Mouse (Mus musculus) retina, postnatal 7 days (tissue): ENCODE results near the gene Cars.
"Not testable (repeated sequence)": the region's sequence is repeated elsewhere in the genome, so short reads cannot be mapped to it uniquely, and the experiment has no call there.

ENCODE experiments used
- DNase-seq: peaks from one replicate; pipeline ENCODE4 v3.0.0-alpha.2; 2012; ENCODE audit warnings: low read depth, low spot score

Gene Cars

GRCm38 (mm10) chr7:143587586-143587985 is 12.3 kb downstream of the Cars start:
- no peak for DNase-seq

GRCm38 (mm10) chr7:143583956-143584355 is 15.9 kb downstream of the Cars start:
- DNase-seq = peak; percentile 51

GRCm38 (mm10) chr7:143583025-143583424 is 16.9 kb downstream of the Cars start:
- DNase-seq = no peak

DNA sequence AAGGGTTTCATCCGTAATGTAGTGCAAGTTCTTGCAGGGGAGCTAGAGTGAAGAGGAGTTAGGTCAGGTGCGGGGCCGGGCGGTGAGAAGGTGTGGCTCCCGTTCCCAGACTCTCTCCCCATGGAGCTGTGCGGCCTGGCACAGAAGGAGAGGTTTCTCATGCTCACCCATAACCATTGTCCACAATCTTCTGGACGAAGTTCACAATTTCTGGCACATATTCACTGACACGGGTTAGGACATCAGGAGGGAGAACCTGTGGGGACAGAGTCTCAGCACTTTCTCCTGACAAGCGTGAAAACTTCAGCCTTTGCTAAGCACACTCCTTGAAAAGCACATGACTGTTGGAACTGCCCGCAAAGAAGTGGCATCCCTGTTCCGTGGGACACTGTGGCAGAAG is 24.1 kb downstream of the Cars start:
- no peak for DNase-seq

DNA sequence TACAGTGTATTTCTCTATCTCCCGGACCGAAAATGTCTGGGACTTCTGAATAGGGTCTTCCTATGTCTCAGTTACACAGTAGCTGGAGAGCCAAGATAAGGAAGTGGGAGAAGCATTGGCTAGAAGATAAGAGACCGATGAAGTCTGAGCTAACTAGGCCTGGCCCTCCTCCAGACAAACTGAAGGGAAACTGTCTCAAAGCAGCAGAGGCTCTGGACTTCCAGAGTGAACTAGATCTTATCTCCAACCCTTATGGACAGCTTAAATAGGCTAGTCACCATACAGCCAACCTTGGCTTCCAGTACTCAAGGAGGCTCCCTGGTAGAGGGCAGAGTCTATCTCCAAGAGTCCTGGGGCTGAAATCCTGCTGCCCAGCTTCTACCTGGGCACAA is 34.2 kb downstream of the Cars start:
- no peak for DNase-seq

DNA sequence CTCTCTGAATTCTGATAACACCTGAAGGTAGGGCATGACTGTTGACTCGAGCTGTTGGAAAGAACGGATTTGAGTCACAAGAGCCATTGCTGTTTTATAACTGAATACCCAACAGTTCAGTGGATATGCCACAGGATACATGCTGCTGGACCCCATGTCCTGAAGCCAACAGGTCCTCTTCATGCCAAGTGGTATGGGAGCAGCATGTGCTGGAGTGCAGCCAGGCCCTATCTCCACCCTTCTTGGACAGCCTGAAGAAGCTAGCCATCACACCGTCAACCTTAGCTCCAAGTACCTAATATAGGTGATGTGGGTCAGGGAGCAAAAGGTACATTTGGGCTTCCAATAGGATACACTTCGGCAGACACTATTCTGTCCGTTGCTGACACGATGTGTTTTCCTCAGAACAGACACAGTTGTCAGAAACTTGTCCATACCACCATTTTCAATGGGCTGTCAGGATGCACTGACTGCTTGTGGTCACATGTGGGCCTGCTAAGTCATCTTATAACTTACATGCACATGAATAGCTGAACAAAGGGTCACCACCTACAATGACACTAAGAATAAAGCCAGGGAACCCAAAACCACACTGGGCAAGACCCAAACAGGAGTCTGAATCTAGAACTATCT is 34.8 kb downstream of the Cars start:
- DNase-seq = no peak

- no peak for DNase-seq
Measured at GRCm38 (mm10) chr7:143563787-143564186, 36.1 kb downstream of the Cars start.

DNA sequence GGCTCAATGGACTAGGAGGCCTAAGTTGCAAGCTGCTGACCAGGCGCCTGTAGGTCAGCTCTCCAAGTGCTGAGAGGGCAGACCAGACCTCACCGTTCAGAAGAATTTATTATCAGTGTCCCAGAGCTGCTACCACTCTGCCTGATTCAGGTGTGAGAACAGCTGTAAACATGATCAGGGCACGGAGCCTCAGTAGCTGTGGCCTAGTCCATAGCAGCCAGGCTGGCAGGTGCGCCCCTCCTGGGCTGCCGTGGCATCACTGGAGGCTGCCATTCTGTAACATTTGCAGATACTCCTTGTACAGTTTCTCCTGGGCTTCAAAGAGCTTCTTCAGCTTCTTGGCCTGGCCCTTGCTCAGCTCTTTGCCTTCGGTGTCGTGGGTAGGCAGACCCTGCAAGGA is 42.3 kb downstream of the Cars start:
- DNase-seq = no peak

GRCm38 (mm10) chr7:143556964-143557610 is 42.8 kb downstream of the Cars start:
- peak; percentile 37 for DNase-seq

DNA sequence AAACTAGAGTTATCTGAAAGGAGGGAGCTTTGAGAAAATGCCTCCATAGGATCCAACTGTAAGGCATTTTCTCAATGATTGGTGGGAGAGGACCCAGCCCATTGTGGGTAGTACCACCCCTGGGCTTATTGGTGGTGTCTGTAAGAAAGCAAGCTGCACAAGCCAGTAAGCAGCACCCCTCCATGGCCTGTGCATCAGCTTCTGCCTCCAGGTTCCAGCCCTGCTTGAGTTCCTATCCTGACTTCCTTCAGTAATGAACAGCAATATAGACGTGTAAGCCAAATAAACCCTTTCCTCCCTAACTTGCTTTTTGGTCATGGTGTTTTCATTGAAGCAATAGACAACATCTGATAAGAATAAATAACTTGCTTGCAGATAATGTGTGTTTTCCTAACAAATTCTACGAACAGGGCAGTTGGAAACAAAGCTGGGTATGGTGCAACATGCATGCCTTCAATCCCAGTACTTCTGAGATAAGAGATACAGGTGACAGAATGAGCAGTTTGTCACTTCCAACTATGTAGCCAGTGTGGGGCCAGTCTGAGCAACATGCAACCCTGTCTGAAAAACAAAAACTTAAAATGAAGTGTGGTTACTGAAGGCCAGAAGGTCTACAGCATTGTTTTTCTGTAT is 50.2 kb downstream of the Cars start:
- DNase-seq = no peak

DNA sequence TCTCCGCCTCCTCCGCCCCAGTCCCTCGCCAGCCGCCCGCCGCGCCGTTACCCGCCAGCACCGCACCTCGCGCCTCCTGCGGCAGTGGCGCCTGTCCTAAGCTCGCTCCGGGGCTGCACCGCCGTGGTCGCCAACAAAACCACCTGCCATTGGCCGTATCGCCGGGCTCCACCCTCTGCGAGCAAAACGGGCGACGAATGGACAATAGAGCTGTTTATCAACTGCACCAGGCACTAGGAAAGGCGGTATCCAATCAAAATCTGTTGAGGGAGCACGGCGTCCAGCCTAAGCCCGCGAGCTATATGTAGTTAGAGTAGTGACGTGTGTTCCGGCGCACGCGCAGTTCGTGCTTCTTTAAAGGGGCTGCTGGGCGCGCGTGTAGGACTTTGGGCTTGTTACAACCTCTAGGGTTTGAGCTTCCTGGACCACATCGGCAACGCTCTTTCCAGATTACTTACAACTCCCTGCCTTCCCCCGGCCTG is 50.9 kb downstream of the Cars start, which contains the start of gene Nap1l4:
Gene Nap1l4, minus strand, starts transcription at position 131 of the 482 bp plus-strand sequence.
- DNase-seq = peak; percentile 96

- no peak for DNase-seq
Measured at GRCm38 (mm10) chr7:143548231-143548961, 51.5 kb downstream of the Cars start.

DNA sequence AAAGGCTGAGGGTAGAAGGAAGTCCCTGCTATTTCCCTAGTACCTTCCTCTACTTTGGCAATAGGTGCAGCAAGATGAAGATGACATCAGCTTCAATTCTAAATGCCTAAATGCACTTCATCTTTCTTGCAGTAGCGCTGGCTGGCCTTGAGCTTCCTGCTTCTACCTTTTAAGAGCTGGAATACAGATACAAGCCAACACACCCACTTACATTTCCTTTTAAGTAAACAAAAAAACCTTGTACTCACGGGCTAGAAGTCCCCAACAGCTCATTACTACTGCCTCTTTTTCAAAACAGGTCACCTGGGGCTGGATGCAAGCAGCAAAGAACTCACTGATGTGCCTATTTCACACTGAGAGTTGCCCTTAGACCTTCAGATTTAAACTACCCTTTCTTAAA is 53.3 kb downstream of the Cars start:
- no peak for DNase-seq

DNA sequence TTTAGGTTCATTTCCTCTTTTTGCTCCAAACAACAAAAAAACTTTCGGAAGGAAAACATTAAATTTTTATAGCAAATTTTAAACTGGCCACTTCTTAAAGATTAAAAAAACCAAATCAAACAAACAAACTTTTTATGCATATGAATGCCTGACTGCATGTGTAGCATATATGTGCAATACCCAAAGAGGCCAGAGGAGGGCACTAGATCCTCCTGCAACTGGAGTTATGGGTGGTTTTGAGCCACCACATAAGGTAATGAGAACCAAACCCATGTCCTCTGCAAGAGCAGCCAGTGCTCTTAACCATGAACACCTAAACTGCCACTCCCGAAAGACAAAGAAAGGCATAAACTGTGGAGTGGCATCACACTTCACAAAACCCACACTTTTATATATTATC is 55.5 kb downstream of the Cars start:
- DNase-seq = no peak

GRCm38 (mm10) chr7:143538671-143539070 is 61.2 kb downstream of the Cars start:
- DNase-seq = no peak

DNA sequence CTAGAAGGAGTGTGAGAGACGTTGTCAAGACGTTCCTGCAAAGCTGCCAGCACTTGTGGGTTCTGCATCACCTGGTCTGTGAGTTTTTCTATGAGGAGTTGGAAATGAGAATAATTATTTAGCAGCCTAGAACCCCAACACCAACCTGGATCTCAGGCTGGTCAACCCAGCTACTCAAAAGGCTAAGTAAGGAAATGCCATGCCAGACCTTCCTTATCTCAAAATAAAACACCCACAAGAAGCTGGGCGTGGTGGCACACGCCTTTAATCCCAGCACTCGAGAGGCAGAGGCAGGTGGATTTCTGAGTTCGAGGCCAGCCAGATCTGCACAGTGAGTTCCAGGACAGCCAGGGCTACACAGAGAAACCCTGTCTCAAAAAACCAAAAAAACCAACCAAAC is 61.7 kb downstream of the Cars start:
- not testable (repeated sequence) for DNase-seq

- no peak for DNase-seq
Measured at GRCm38 (mm10) chr7:143536251-143536650, 63.6 kb downstream of the Cars start.

- no peak for DNase-seq
Measured at GRCm38 (mm10) chr7:143533284-143533683, 66.6 kb downstream of the Cars start.

DNA sequence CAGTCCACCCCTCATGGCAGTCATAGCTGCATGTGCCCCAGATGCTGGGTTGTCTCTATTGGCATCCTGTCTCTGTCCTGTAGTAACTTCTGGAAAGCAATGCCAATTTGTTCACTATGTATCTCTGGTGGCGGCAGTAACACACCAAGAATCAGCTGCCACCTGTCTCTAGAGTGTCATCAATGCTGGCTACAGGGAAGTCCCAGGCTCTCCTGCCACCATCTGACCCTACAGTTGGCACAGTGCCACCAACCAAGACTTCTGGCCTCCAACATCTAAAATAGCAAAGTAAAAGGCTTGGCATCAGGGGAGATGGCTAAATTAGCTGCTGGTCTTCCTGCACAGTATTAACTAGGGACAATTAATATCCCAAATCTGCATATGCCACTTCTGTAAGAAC is 67.5 kb downstream of the Cars start:
- DNase-seq = no peak

- DNase-seq = no peak
Measured at GRCm38 (mm10) chr7:143519333-143519732, 80.6 kb downstream of the Cars start.

DNA sequence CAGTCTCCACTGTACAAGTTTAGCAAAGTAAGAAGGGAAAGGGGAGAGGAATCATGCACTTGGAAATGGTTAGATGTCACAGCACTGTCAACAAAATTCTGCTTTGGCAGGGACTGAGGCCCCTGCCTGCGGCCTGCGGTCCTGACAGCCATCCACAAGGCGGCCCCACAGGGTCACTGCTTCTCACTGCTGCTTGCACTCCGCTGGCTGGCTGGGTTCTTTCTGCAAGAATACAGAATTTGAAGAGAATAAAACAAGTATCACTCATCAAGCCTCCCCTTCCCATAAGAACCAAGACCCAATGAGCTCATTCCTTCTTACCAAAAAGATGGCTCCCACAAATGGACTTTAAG is 85.5 kb downstream of the Cars start:
- no peak for DNase-seq

GRCm38 (mm10) chr7:143513763-143514415 is 86.0 kb downstream of the Cars start:
- no peak for DNase-seq
